Mouse (Mus musculus) stomach, embryonic 15.5 days (tissue): ENCODE measurements at regions not wholly inside any gene's neighbourhood (a gene's known extent, or its start where the extent isn't known, plus 50 kb on each side); places are given as distances from the start of the nearest gene placed in this dataset.

Source experiments
- ATAC-seq: fragments of 200-750 bp; cut with Nextera tagmentation; 2 replicates; pipeline ENCODE4 v1.8.0; 2017; ENCODE audit warnings: low read depth, moderate number of reproducible peaks, moderate TSS enrichment; ENCODE audit not compliant: insufficient read depth, low FRiP score
- H3K27ac ChIP-seq: fragments of 300-500 bp; sonication (generic); 2 replicates; pipeline ENCODE4 v1.5.1; 2015; ENCODE audit warnings: mild to moderate bottlenecking, inconsistent platforms
- H3K27me3 ChIP-seq: fragments of 300-500 bp; sonication (generic); replicated peaks from 2 replicates; pipeline ENCODE4 v1.6.1; 2015; ENCODE audit warnings: inconsistent platforms
- H3K36me3 ChIP-seq: fragments of 300-500 bp; sonication (generic); 2 replicates; pipeline ENCODE4 v1.6.1; 2015; ENCODE audit warnings: inconsistent platforms
- H3K4me1 ChIP-seq: fragments of 300-500 bp; sonication (generic); 2 replicates; pipeline ENCODE4 v1.6.1; 2015; ENCODE audit warnings: inconsistent platforms
- H3K4me2 ChIP-seq: fragments of 300-500 bp; sonication (generic); 2 replicates; pipeline ENCODE4 v1.6.1; 2015; ENCODE audit warnings: mild to moderate bottlenecking, inconsistent platforms
- H3K4me3 ChIP-seq: fragments of 300-500 bp; sonication (generic); replicated peaks from 2 replicates; pipeline ENCODE4 v1.5.1; 2015; ENCODE audit warnings: inconsistent platforms
- H3K9ac ChIP-seq: fragments of 300-500 bp; sonication (generic); 2 replicates; pipeline ENCODE4 v1.6.1; 2015; ENCODE audit warnings: inconsistent platforms
- H3K9me3 ChIP-seq: fragments of 300-500 bp; sonication (generic); 2 replicates; pipeline ENCODE4 v1.6.1; 2016; ENCODE audit warnings: inconsistent platforms
- WGBS: fragments of 180-500 bp; shearing (Covaris S2); methylation state at CpG from one replicate; pipeline ENCODE4 v1.1.7; 2015; 5-methylcytosine and 5-hydroxymethylcytosine counted together

- Histone ChIP-seq H3K27me3 (no peaks in the 10 kb centered on the region), H3K4me3 (no peak overlapping the region), H3K9me3 (no peaks in the 10 kb centered on the region), H3K4me2 (no peak overlapping the region), H3K27ac (no peak overlapping the region), H3K4me1 (no peaks in the 10 kb centered on the region), H3K9ac (no peak overlapping the region), H3K36me3 (no peaks in the 10 kb centered on the region)
- no peak for ATAC-seq
- WGBS = 84% methylated on average over 9 of the region's 9 CpGs
Observed at GRCm38 (mm10) chr13:47413940-47414339, 291.5 kb downstream of the Rnf144b start.

- 55% methylated on average over 8 of the region's 8 CpGs for WGBS
- H3K4me2 ChIP-seq = no peak overlapping the region
- no peaks in the 10 kb centered on the region for H3K9me3 ChIP-seq
- no peaks in the 10 kb centered on the region for H3K36me3 ChIP-seq
- H3K4me1 ChIP-seq = no peaks in the 10 kb centered on the region
- H3K9ac ChIP-seq = no peak overlapping the region
- H3K27me3 ChIP-seq = no peaks in the 10 kb centered on the region
- no peak for ATAC-seq
- no peak overlapping the region for H3K27ac ChIP-seq
- no peak overlapping the region for H3K4me3 ChIP-seq
Observed at GRCm38 (mm10) chr13:47429856-47430365, 307.5 kb downstream of the Rnf144b start.

GRCm38 (mm10) chr13:47430409-47430808, 308.0 kb downstream of the Rnf144b start:
- H3K27me3 ChIP-seq = no peaks in the 10 kb centered on the region
- H3K4me3 ChIP-seq = no peak overlapping the region
- 80% methylated on average over 9 of the region's 9 CpGs for WGBS
- H3K9me3 ChIP-seq = no peaks in the 10 kb centered on the region
- H3K4me1 ChIP-seq = no peaks in the 10 kb centered on the region
- no peak overlapping the region for H3K9ac ChIP-seq
- ATAC-seq = no peak
- no peaks in the 10 kb centered on the region for H3K36me3 ChIP-seq
- H3K27ac ChIP-seq = no peak overlapping the region
- H3K4me2 ChIP-seq = no peak overlapping the region

GRCm38 (mm10) chr13:47435631-47436030, 313.2 kb downstream of the Rnf144b start:
- ATAC-seq = no peak

GRCm38 (mm10) chr13:47444876-47445275, 322.4 kb downstream of the Rnf144b start:
- H3K4me1 ChIP-seq = no peaks in the 10 kb centered on the region
- no peaks in the 10 kb centered on the region for H3K36me3 ChIP-seq
- 81% methylated on average over 3 of the region's 3 CpGs for WGBS
- no peak overlapping the region for H3K4me2 ChIP-seq
- no peak overlapping the region for H3K27ac ChIP-seq
- no peak overlapping the region for H3K4me3 ChIP-seq
- ATAC-seq = no peak
- no peak overlapping the region for H3K9ac ChIP-seq
- no peaks in the 10 kb centered on the region for H3K27me3 ChIP-seq
- H3K9me3 ChIP-seq = no peaks in the 10 kb centered on the region

More at GRCm38 (mm10) chr13:47435631-47436030, 313.2 kb downstream of the Rnf144b start:
- Histone ChIP-seq H3K4me3 (no peak overlapping the region), H3K9ac (no peak overlapping the region), H3K27me3 (no peaks in the 10 kb centered on the region), H3K9me3 (no peaks in the 10 kb centered on the region), H3K36me3 (no peaks in the 10 kb centered on the region), H3K4me2 (no peak overlapping the region), H3K4me1 (no peaks in the 10 kb centered on the region), H3K27ac (no peak overlapping the region)
- WGBS = 69% methylated on average over 7 of the region's 7 CpGs

- Histone ChIP-seq H3K4me2 (no peak overlapping the region), H3K9ac (no peak overlapping the region), H3K36me3 (no peaks in the 10 kb centered on the region), H3K4me3 (no peak overlapping the region), H3K27ac (no peak overlapping the region), H3K9me3 (no peaks in the 10 kb centered on the region), H3K27me3 (no peaks in the 10 kb centered on the region), H3K4me1 (no peaks in the 10 kb centered on the region)
- no peak for ATAC-seq
- 77% methylated on average over 17 of the region's 17 CpGs for WGBS
Observed at GRCm38 (mm10) chr13:47452186-47452760, 329.8 kb downstream of the Rnf144b start.

- H3K4me1 ChIP-seq = no peaks in the 10 kb centered on the region
- no peak overlapping the region for H3K4me3 ChIP-seq
- H3K4me2 ChIP-seq = no peak overlapping the region
- H3K9me3 ChIP-seq = no peaks in the 10 kb centered on the region
- no peak overlapping the region for H3K9ac ChIP-seq
- no peaks in the 10 kb centered on the region for H3K36me3 ChIP-seq
- ATAC-seq = no peak
- WGBS = 86% methylated on average over 8 of the region's 8 CpGs
- H3K27ac ChIP-seq = no peak overlapping the region
- H3K27me3 ChIP-seq = no peaks in the 10 kb centered on the region
Observed at GRCm38 (mm10) chr13:47462148-47462547, 339.7 kb downstream of the Rnf144b start.

- Histone ChIP-seq H3K9me3 (no peaks in the 10 kb centered on the region), H3K27me3 (no peaks in the 10 kb centered on the region), H3K4me3 (no peak overlapping the region), H3K36me3 (no peaks in the 10 kb centered on the region), H3K27ac (no peak overlapping the region), H3K4me2 (no peak overlapping the region), H3K9ac (no peak overlapping the region), H3K4me1 (no peaks in the 10 kb centered on the region)
- 62% methylated on average over 14 of the region's 14 CpGs for WGBS
- no peak for ATAC-seq
Observed at GRCm38 (mm10) chr13:47471543-47472213, 349.2 kb downstream of the Rnf144b start.

GRCm38 (mm10) chr13:47480159-47480558, 357.7 kb downstream of the Rnf144b start:
- no peak for ATAC-seq
- Histone ChIP-seq H3K9ac (no peak overlapping the region), H3K9me3 (no peaks in the 10 kb centered on the region), H3K27me3 (no peaks in the 10 kb centered on the region), H3K4me3 (no peak overlapping the region), H3K4me2 (no peak overlapping the region), H3K4me1 (no peaks in the 10 kb centered on the region), H3K27ac (no peak overlapping the region), H3K36me3 (no peaks in the 10 kb centered on the region)
- 53% methylated on average over 10 of the region's 10 CpGs for WGBS

- 91% methylated on average over 2 of the region's 2 CpGs for WGBS
- no peak for ATAC-seq
- Histone ChIP-seq H3K27ac (no peak overlapping the region), H3K4me2 (no peak overlapping the region), H3K9ac (no peak overlapping the region), H3K9me3 (no peaks in the 10 kb centered on the region), H3K36me3 (no peaks in the 10 kb centered on the region), H3K4me1 (no peaks in the 10 kb centered on the region), H3K27me3 (no peaks in the 10 kb centered on the region), H3K4me3 (no peak overlapping the region)
Observed at GRCm38 (mm10) chr13:47484819-47485218, 362.4 kb downstream of the Rnf144b start.

GRCm38 (mm10) chr13:47486111-47486510, 363.7 kb downstream of the Rnf144b start:
- H3K9ac ChIP-seq = no peak overlapping the region
- H3K9me3 ChIP-seq = no peaks in the 10 kb centered on the region
- no peaks in the 10 kb centered on the region for H3K36me3 ChIP-seq
- H3K4me2 ChIP-seq = no peak overlapping the region
- no peak overlapping the region for H3K27ac ChIP-seq
- H3K4me1 ChIP-seq = no peaks in the 10 kb centered on the region
- no peak overlapping the region for H3K4me3 ChIP-seq
- no peaks in the 10 kb centered on the region for H3K27me3 ChIP-seq
- ATAC-seq = no peak

- H3K4me2 ChIP-seq = no peak overlapping the region
- no peaks in the 10 kb centered on the region for H3K4me1 ChIP-seq
- no peak for ATAC-seq
- H3K9me3 ChIP-seq = no peaks in the 10 kb centered on the region
- 71% methylated on average over 3 of the region's 3 CpGs for WGBS
- H3K4me3 ChIP-seq = no peak overlapping the region
- H3K36me3 ChIP-seq = no peaks in the 10 kb centered on the region
- no peak overlapping the region for H3K27ac ChIP-seq
- no peak overlapping the region for H3K9ac ChIP-seq
- no peaks in the 10 kb centered on the region for H3K27me3 ChIP-seq
Observed at GRCm38 (mm10) chr13:47486658-47487057, 364.2 kb downstream of the Rnf144b start.
